Mouse (Mus musculus) MEL (cell line): ENCODE measurements at regions not wholly inside any gene's neighbourhood (a gene's known extent, or its start where the extent isn't known, plus 50 kb on each side); places are given as distances from the start of the nearest gene placed in this dataset.
A peak's percentile ranks its signal among the peaks of the same experiment; 100 is the strongest.

Source experiments
- DNase-seq: peaks from one replicate; pipeline ENCODE4 v3.0.0; 2011; ENCODE audit warnings: low read depth, low spot score
- H3K27ac ChIP-seq: 2 replicates; pipeline ENCODE4 v1.5.1; 2012; ENCODE audit warnings: low read depth, mild to moderate bottlenecking, control low read depth, low read length, moderate library complexity; ENCODE audit not compliant: control insufficient read depth
- H3K27me3 ChIP-seq, 2 experiments: fragments of 150-350 bp in 1 of 2; sonication (generic) in 1 of 2; 2 replicates each; pipeline ENCODE4 v1.6.1; 2012; ENCODE audit warnings: low read length in 2 of 2, mild to moderate bottlenecking in 2 of 2, improper control_type of control experiment in 1 of 2, moderate library complexity in 1 of 2; ENCODE audit not compliant: insufficient read depth in 2 of 2, control insufficient read depth in 1 of 2
- H3K36me3 ChIP-seq, 2 experiments: 2 replicates each; pipeline ENCODE4 v1.6.1; 2012 to 2014; ENCODE audit warnings: low read length in 2 of 2, improper control_type of control experiment in 1 of 2, inconsistent platforms in 1 of 2, mild to moderate bottlenecking in 1 of 2; ENCODE audit not compliant: insufficient read depth in 2 of 2, control insufficient read depth in 1 of 2
- H3K4me1 ChIP-seq, 2 experiments: fragments of 150-350 bp in 1 of 2; sonication (generic) in 1 of 2; 2 replicates each; pipeline ENCODE4 v1.6.1; 2012; ENCODE audit warnings: low read length in 2 of 2, improper control_type of control experiment in 1 of 2, mild to moderate bottlenecking in 1 of 2; ENCODE audit not compliant: insufficient read depth in 2 of 2, control insufficient read depth in 1 of 2
- H3K4me3 ChIP-seq, 2 experiments: fragments of 150-350 bp in 1 of 2; sonication (generic) in 1 of 2; 2 replicates each; pipeline ENCODE4 v1.5.1; 2012; ENCODE audit warnings: low read depth in 2 of 2, low read length in 2 of 2, mild to moderate bottlenecking in 2 of 2, moderate library complexity in 2 of 2, control low read depth in 1 of 2, improper control_type of control experiment in 1 of 2; ENCODE audit not compliant: control insufficient read depth in 1 of 2, insufficient read depth in 1 of 2
- H3K79me2 ChIP-seq: 2 replicates; pipeline ENCODE4 v1.6.1; 2012; ENCODE audit warnings: mild to moderate bottlenecking, low read length, moderate library complexity; ENCODE audit not compliant: control insufficient read depth, poor library complexity, insufficient read depth
- H3K9ac ChIP-seq: 2 replicates; pipeline ENCODE4 v1.6.1; 2012; ENCODE audit warnings: low read depth, mild to moderate bottlenecking, control low read depth, low read length, moderate library complexity; ENCODE audit not compliant: control insufficient read depth, poor library complexity, severe bottlenecking
- H3K9me3 ChIP-seq: fragments of 150-350 bp; sonication (generic); replicated peaks from 2 replicates; pipeline ENCODE4 v1.6.1; 2012; ENCODE audit warnings: mild to moderate bottlenecking, low read length, improper control_type of control experiment, moderate library complexity; ENCODE audit not compliant: insufficient read depth
- BHLHE40 ChIP-seq: IDR thresholded peaks from 2 replicates; pipeline ENCODE4 v1.6.1; 2012; ENCODE audit warnings: low read depth, mild to moderate bottlenecking, inconsistent platforms, low read length, improper control_type of control experiment, borderline replicate concordance
- CHD2 ChIP-seq: IDR thresholded peaks from 2 replicates; pipeline ENCODE4 v1.6.1; 2011; ENCODE audit warnings: low read length, improper control_type of control experiment
- CTCF ChIP-seq, 3 experiments: IDR thresholded peaks in 2 of 3; conservative IDR thresholded peaks in 1 of 3; 2 replicates each; pipeline ENCODE4 v1.5.1; 2011 to 2012; ENCODE audit warnings: low read length in 3 of 3, low read depth in 2 of 3, mild to moderate bottlenecking in 2 of 3, improper control_type of control experiment in 1 of 3, inconsistent platforms in 1 of 3, mixed read lengths in 1 of 3, moderate library complexity in 1 of 3; ENCODE audit not compliant: control insufficient read depth in 1 of 3, insufficient read depth in 1 of 3, poor library complexity in 1 of 3, severe bottlenecking in 1 of 3
- ELF1 ChIP-seq: IDR thresholded peaks from 2 replicates; pipeline ENCODE4 v1.6.1; 2014; ENCODE audit warnings: low read depth, mild to moderate bottlenecking, inconsistent platforms, low read length, improper control_type of control experiment, moderate library complexity
- KAT2A ChIP-seq: conservative IDR thresholded peaks from 2 replicates; pipeline ENCODE4 v1.6.1; 2012; ENCODE audit warnings: low read depth, low read length, improper control_type of control experiment, inconsistent platforms
- MAX ChIP-seq: IDR thresholded peaks from 2 replicates; pipeline ENCODE4 v1.6.1; 2011; ENCODE audit warnings: low read length, improper control_type of control experiment
- MAZ ChIP-seq: IDR thresholded peaks from 2 replicates; pipeline ENCODE4 v1.6.1; 2012; ENCODE audit warnings: low read depth, mild to moderate bottlenecking, inconsistent platforms, low read length, improper control_type of control experiment
- MYC ChIP-seq: IDR thresholded peaks from 2 replicates; pipeline ENCODE4 v1.6.1; 2011; ENCODE audit warnings: low read depth, mild to moderate bottlenecking, low read length, improper control_type of control experiment, moderate library complexity
- POLR2AphosphoS2 ChIP-seq: IDR thresholded peaks from 2 replicates; pipeline ENCODE4 v1.6.1; 2011; ENCODE audit warnings: low read length, improper control_type of control experiment
- RCOR1 ChIP-seq: IDR thresholded peaks from 2 replicates; pipeline ENCODE4 v1.6.1; 2012; ENCODE audit warnings: low read depth, mild to moderate bottlenecking, inconsistent platforms, low read length, improper control_type of control experiment
- TAL1 ChIP-seq: IDR thresholded peaks from 2 replicates; pipeline ENCODE4 v1.6.1; 2012; ENCODE audit warnings: mild to moderate bottlenecking, inconsistent platforms, low read length, moderate library complexity, mixed read lengths
- UBTF ChIP-seq: IDR thresholded peaks from 2 replicates; pipeline ENCODE4 v1.6.1; 2012; ENCODE audit warnings: low read depth, mild to moderate bottlenecking, inconsistent platforms, low read length, improper control_type of control experiment, moderate library complexity, borderline replicate concordance; ENCODE audit not compliant: insufficient read depth
- ZMIZ1 ChIP-seq: IDR thresholded peaks from 2 replicates; pipeline ENCODE4 v1.6.1; 2012; ENCODE audit warnings: low read depth, mild to moderate bottlenecking, inconsistent platforms, low read length, improper control_type of control experiment, moderate library complexity

GRCm38 (mm10) chr6:126427208-126427607, 108.0 kb downstream of the Kcna5 start:
- no peak overlapping the region for H3K27ac ChIP-seq
- H3K27me3 ChIP-seq, result no peaks in the 10 kb centered on the region
- no peak overlapping the region for H3K4me3 ChIP-seq
- H3K79me2 ChIP-seq, result no peaks in the 10 kb centered on the region
- no peaks in the 10 kb centered on the region for H3K9me3 ChIP-seq
- no peak overlapping the region for H3K9ac ChIP-seq
- no peak for DNase-seq
- H3K4me1 ChIP-seq, result no peaks in the 10 kb centered on the region
- TF ChIP-seq KAT2A (no peak), MAZ (no peak), MYC (no peak)
- no peaks in the 10 kb centered on the region for H3K36me3 ChIP-seq

- no peak overlapping the region for H3K27ac ChIP-seq
- H3K27me3 ChIP-seq, result no peaks in the 10 kb centered on the region
- H3K9ac ChIP-seq, result no peak overlapping the region
- no peak overlapping the region for H3K4me3 ChIP-seq
- no peak for TF ChIP-seq BHLHE40
- 0 out of 6 replicates have a peak, but pooled peaks of 1 of the 3 experiments have one; percentile 5 for TF ChIP-seq CTCF (IDR thresholded peaks at IDR 0.05 in 2 of 3, conservative IDR thresholded peaks at IDR 0.05 in 1 of 3; ENCODE audit: control insufficient read depth in 1 of 3, insufficient read depth in 1 of 3, low read depth in 2 of 3, low read length in 3 of 3, poor library complexity in 1 of 3, severe bottlenecking in 1 of 3)
- no peaks in the 10 kb centered on the region for H3K4me1 ChIP-seq
- no peak for DNase-seq
- no peaks in the 10 kb centered on the region for H3K9me3 ChIP-seq
- H3K36me3 ChIP-seq, result no peaks in the 10 kb centered on the region
- H3K79me2 ChIP-seq, result no peaks in the 10 kb centered on the region
These were observed 129.5 kb downstream of the Kcna5 start for GRCm38 (mm10) chr6:126405736-126406135.

DNA sequence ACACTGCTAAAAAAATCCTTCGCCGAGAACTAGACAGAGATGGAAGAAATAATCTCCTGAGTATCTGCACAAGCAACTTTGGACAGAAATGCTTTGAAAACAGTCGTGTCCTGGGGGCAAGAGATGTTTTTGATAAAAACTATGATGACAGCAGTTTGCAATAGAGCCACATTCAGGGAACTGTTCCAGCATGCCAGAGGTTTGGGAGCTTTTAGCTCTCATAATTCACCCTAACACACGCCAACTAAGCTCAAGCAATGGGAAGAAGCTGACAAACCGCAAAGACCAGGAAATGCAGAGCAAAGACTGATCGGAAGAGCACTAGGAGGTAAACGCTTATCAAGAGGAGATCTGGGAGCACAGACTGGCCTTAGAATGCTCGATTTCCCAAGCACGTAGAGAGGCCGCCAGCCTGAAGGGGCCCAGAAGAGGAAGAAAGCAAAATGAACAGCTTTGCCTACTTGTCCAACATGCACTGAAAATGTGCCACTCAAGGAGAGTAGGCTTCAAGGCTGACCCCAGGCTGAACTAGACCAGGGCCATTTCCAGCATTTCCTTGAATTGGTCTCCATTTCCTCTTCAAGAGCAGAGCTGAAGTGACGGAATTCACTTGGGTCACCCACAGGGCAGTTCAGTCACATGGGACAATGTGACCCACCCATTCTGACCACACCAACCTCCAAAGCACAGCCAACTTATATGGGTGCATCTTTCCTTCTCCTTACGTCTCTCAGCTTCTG, 130.7 kb downstream of the Kcna5 start:
- Histone ChIP-seq H3K9ac (no peak overlapping the region), H3K4me1 (no peaks in the 10 kb centered on the region), H3K27ac (no peak overlapping the region), H3K36me3 (no peaks in the 10 kb centered on the region), H3K4me3 (no peak overlapping the region), H3K9me3 (no peaks in the 10 kb centered on the region), H3K27me3 (no peaks in the 10 kb centered on the region), H3K79me2 (no peaks in the 10 kb centered on the region)
- no peak for DNase-seq
- TF ChIP-seq MAX (no peak), ZMIZ1 (no peak), RCOR1 (no peak), ELF1 (no peak), CHD2 (no peak), UBTF (no peak), TAL1 (no peak), POLR2AphosphoS2 (no peak)
